Mouse (Mus musculus): Measurements from ENCODE around the gene Cntd1. TPM values are rescaled to one million over a fixed set of nuclear protein-coding genes. Genes with fewer than 3 reads are reported as not detected.

Cntd1 gene
- polyA plus RNA-seq (2012; ENCODE audit: insufficient read depth, insufficient read length, low replicate concordance, missing spikeins): not detected in 2 replicates

DNA sequence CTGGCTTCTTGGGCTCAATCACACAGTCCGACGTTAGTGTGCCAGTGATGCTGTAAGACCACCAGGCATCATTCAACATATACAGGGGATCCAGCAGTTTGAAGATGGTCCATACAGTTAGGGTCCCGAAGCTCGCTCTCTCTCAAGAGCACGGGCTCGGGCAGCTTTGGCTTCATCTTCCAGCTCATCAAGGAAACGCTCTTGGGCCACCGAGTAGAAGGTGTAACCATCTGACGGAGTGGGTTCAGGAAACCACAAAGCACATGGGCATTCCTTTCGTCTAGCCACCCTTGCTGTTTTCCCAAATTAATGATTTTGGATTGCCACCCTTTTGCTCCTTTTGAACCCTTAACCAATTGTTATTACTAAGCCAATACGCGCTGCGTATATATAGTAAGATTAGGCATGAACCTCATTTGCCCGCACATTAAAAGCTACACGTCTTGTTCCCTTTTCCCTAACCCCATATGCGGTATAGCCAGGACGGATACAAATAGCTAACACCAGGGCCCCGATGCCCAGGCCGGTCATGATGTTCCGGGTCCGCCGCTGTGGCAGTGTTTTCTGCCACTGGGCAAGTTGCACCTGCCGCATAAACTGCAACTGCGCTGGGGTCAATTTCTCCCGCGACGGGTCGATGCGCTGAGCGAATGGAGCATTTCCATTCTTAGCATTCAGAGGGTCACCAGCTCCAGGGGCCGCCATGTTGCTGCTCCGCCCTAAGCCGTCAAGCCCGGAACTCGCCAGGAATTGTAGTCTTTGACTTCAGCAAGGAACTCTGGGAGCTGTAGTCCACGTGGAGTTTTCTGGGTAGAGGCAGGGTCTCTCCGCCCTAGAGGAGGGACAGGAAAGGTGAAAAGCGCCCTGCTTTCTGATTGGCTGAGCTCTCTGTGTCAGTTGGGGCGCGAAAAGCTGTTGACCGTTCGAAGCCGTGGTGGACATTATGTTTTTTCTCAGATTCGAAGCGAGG is at the start of gene Cntd1, which contains the start of gene Coa3:
TSS of gene Cntd1 (plus strand) at position 790 of the 970 bp plus-strand sequence.
TSS of gene Coa3 (minus strand) at position 892 of the 970 bp plus-strand sequence.
- peak within 1 kb of the TSS; percentile 98 for H3K4me3 ChIP-seq (ENCODE audit: insufficient read depth, low read depth, low read length)
- H3K27ac ChIP-seq (ENCODE audit: insufficient read depth, low read depth, low read length): peak within 1 kb of the TSS; percentile 53
- WGBS: 8% methylated on average over 45 of the region's 45 CpGs
- peaks cover 24% of the 10 kb centered on the region for H3K4me1 ChIP-seq (ENCODE audit: control insufficient read depth, insufficient read depth, low read length)
- TF ChIP-seq CTCF (IDR thresholded peaks at IDR 0.05; ENCODE audit: insufficient read depth, low read depth, low read length) (no peak), POLR2A (IDR thresholded peaks at IDR 0.05; ENCODE audit: insufficient read depth, low read depth, low read length) (peak; percentile 58; the same call in 1 of the 2 replicates)

- Histone ChIP-seq H3K4me1 (ENCODE audit: control insufficient read depth, insufficient read depth, low read length) (peaks cover 30% of the 10 kb centered on the region), H3K4me3 (ENCODE audit: insufficient read depth, low read depth, low read length) (no peak overlapping the region), H3K27ac (ENCODE audit: insufficient read depth, low read depth, low read length) (peak overlapping the region; percentile 96)
- 25% methylated on average over 8 of the region's 8 CpGs for WGBS
- TF ChIP-seq POLR2A (IDR thresholded peaks at IDR 0.05; ENCODE audit: insufficient read depth, low read depth, low read length): no peak
- TF ChIP-seq CTCF (IDR thresholded peaks at IDR 0.05; ENCODE audit: insufficient read depth, low read depth, low read length): no peak
Measured at GRCm38 (mm10) chr11:101229361-101229900, 49.4 kb upstream of the Cntd1 start.

DNA sequence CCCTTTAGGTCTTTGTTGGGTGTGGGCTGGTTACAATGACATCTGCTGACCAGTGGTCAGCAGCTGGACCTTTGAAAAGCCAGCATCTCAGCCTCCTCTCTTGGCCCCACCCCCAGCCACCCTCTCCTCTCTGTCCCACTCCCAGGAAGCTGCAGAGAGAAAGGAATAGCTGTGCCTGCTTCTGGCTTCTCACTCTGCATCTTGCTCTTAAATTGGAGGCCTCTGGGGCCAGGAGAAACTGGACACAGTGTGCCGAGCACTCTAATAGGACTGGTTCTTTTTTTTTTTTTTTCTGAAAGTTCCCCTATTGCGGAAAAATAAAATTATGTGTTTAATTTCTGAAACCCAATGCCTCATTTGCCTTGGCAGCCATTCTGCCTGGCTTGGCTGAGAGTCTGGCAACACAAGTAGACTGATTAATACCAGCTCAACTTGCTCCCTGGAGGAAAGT is 48.7 kb upstream of the Cntd1 start:
- 8% methylated on average over 2 of the region's 2 CpGs for WGBS
- peaks cover 30% of the 10 kb centered on the region for H3K4me1 ChIP-seq (ENCODE audit: control insufficient read depth, insufficient read depth, low read length)
- no peak overlapping the region for H3K4me3 ChIP-seq (ENCODE audit: insufficient read depth, low read depth, low read length)
- H3K27ac ChIP-seq (ENCODE audit: insufficient read depth, low read depth, low read length): peak overlapping the region; percentile 96
- TF ChIP-seq POLR2A (IDR thresholded peaks at IDR 0.05; ENCODE audit: insufficient read depth, low read depth, low read length): no peak

GRCm38 (mm10) chr11:101230526-101230925 is 48.3 kb upstream of the Cntd1 start:
- TF ChIP-seq POLR2A (IDR thresholded peaks at IDR 0.05; ENCODE audit: insufficient read depth, low read depth, low read length): no peak
- no peak for TF ChIP-seq CTCF (IDR thresholded peaks at IDR 0.05; ENCODE audit: insufficient read depth, low read depth, low read length)
- Histone ChIP-seq H3K4me3 (ENCODE audit: insufficient read depth, low read depth, low read length) (no peak overlapping the region), H3K27ac (ENCODE audit: insufficient read depth, low read depth, low read length) (peak overlapping the region; percentile 96), H3K4me1 (ENCODE audit: control insufficient read depth, insufficient read depth, low read length) (peaks cover 30% of the 10 kb centered on the region)
- 13% methylated on average over 5 of the region's 5 CpGs for WGBS

- H3K27ac ChIP-seq (ENCODE audit: insufficient read depth, low read depth, low read length): peak overlapping the region; percentile 96
- H3K4me3 ChIP-seq (ENCODE audit: insufficient read depth, low read depth, low read length): no peak overlapping the region
- WGBS: 9% methylated on average over 18 of the region's 18 CpGs
- H3K4me1 ChIP-seq (ENCODE audit: control insufficient read depth, insufficient read depth, low read length): peaks cover 30% of the 10 kb centered on the region
- TF ChIP-seq CTCF (IDR thresholded peaks at IDR 0.05; ENCODE audit: insufficient read depth, low read depth, low read length) (no peak), POLR2A (IDR thresholded peaks at IDR 0.05; ENCODE audit: insufficient read depth, low read depth, low read length) (0 out of 2 replicates have a peak, but pooled peaks have one; percentile 12)
Measured at GRCm38 (mm10) chr11:101230991-101231871, 47.6 kb upstream of the Cntd1 start.

DNA sequence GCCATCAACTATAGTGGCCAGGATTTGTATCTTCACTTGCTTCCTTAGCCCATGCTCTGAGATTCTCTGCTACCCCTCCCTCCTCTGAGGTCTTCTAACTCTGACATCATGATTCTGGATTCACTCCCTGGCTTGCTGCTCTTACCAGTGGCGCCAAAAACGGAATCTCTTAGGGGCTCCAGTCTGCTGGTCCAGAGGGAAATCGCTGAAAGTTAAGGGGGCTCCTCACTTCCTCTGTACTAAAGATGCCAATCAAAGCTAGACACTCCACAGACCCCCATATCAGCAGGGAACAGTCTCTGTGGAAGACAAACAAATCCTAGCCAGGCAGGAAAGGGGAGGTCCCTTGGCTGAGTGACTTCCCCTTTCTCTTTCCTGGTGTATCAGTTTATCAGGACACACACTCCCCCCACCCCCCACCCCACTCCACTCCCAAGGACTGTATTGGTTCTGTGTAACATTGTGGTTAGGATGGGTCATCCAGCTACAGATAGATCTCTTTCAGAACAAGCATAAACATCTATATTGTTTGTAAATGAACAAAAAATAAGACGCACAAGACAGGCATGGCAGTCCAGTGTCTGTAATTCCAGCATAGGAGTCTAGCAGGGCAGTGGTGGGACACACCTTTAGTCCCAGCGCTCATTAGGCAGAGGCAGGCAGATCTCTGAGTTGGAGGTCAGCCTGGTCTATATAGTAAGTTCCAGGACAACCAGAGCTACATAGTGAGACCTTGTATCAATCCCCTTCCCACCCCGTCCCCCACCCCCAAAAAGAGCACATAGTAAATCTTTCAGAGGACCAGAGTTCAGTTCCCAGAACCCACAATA is 46.6 kb upstream of the Cntd1 start:
- TF ChIP-seq POLR2A (IDR thresholded peaks at IDR 0.05; ENCODE audit: insufficient read depth, low read depth, low read length) (no peak), CTCF (IDR thresholded peaks at IDR 0.05; ENCODE audit: insufficient read depth, low read depth, low read length) (no peak)
- 51% methylated on average over 6 of the region's 6 CpGs for WGBS
- Histone ChIP-seq H3K4me3 (ENCODE audit: insufficient read depth, low read depth, low read length) (no peak overlapping the region), H3K27ac (ENCODE audit: insufficient read depth, low read depth, low read length) (peak overlapping the region; percentile 96), H3K4me1 (ENCODE audit: control insufficient read depth, insufficient read depth, low read length) (peaks cover 28% of the 10 kb centered on the region)

DNA sequence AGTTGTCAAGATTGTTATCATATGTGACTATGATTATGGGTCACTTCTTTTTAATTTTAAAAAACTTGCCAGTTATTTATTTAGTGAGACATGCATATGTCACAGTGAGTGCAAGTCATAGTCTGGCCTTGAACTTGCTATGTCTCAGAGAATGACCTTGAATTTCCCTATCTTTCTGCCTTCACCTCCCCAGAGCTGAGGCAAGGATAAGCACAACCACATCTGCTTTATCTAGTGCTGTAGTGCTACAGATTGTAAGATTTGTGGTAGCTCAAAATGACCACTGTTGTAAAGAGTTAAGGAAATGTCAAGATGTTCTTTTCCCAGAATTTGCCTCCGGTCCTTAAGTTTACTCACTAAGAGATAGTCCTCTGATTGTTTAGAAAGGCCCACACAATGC is 45.6 kb upstream of the Cntd1 start:
- Histone ChIP-seq H3K4me1 (ENCODE audit: control insufficient read depth, insufficient read depth, low read length) (peaks cover 32% of the 10 kb centered on the region), H3K4me3 (ENCODE audit: insufficient read depth, low read depth, low read length) (no peak overlapping the region), H3K27ac (ENCODE audit: insufficient read depth, low read depth, low read length) (no peak overlapping the region)
- WGBS: 90% methylated on average over 1 of the region's 1 CpGs
- TF ChIP-seq CTCF (IDR thresholded peaks at IDR 0.05; ENCODE audit: insufficient read depth, low read depth, low read length): no peak
- TF ChIP-seq POLR2A (IDR thresholded peaks at IDR 0.05; ENCODE audit: insufficient read depth, low read depth, low read length): no peak

DNA sequence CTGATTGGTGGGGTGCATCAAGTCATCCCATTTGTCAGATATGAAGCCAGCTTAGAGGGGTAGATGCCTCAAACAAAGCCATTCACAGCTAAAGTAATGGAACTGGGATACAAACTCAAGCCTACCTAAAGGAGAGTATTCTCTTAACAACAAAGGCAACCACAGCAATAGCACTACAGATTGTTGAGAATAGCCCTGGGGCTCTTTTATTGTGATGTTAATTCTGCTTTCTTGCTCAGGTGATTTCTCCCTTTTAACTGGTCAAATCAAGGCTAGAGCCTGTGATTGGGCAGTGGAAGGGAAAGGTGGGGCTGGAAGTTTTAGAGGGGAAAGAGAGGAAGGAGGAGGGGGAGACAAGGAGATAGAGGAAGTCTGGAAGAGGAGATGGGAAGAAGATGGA is 44.7 kb upstream of the Cntd1 start:
- no peak overlapping the region for H3K4me3 ChIP-seq (ENCODE audit: insufficient read depth, low read depth, low read length)
- TF ChIP-seq POLR2A (IDR thresholded peaks at IDR 0.05; ENCODE audit: insufficient read depth, low read depth, low read length) (no peak), CTCF (IDR thresholded peaks at IDR 0.05; ENCODE audit: insufficient read depth, low read depth, low read length) (no peak)
- H3K4me1 ChIP-seq (ENCODE audit: control insufficient read depth, insufficient read depth, low read length): peaks cover 33% of the 10 kb centered on the region
- H3K27ac ChIP-seq (ENCODE audit: insufficient read depth, low read depth, low read length): no peak overlapping the region

Measured in olfactory bulb, adult 2 months (tissue).